Mouse (Mus musculus) cerebellum, adult 9-10 months (tissue): ENCODE data around the gene Paxx.
"Not testable (repeated sequence)": the region's sequence is repeated elsewhere in the genome, so short reads cannot be mapped to it uniquely, and the experiment has no call there.

Experiments
- DNase-seq: peaks from one replicate; pipeline ENCODE4 v3.0.0; 2022

The Paxx gene

DNA sequence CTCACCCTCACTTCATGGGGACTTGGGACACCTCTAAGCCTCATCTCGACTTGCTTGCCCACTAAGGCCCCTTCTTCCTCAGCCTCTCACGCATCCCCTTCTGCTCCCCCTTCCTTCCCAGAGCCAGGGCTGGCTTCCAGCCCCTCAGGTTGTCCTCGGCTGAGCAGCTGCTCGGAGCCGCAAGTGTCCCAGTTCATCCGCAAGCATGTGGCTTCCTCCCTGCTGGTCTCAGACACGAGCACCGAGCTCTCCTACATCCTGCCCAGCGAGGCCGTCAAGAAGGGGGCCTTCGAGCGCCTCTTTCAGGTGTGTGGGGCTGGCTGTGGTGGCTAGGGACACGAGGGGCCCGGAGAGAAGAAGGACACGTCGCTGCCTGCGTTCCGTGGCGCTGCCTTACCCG, 19.8 kb downstream of the Paxx start:
- peak; percentile 55 for DNase-seq

DNA sequence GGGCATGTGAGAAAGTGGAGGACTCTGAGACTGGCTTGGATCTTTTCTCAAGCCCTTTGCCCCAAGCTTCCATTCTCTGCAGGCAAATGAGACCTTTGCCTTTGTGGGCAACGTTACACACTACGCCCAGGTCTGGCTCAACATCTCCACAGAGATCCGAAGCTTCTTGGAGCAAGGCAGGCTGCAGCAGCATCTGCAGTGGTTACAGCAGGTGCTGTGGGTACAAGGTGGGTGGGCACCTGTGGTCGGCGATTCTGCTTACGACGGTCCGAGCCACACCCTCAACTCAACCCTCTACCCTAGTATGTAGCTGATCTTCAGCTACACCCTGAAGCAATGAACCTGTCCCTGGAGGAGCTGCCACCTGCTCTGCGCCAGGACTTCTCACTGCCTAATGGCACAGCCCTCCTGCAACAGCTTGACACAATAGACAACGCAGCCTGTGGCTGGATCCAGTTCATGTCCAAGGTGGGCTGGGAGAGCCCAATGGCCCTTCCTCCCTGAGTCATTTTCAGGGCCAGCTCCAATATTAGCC, 24.5 kb downstream of the Paxx start:
- DNase-seq, result no peak

DNA sequence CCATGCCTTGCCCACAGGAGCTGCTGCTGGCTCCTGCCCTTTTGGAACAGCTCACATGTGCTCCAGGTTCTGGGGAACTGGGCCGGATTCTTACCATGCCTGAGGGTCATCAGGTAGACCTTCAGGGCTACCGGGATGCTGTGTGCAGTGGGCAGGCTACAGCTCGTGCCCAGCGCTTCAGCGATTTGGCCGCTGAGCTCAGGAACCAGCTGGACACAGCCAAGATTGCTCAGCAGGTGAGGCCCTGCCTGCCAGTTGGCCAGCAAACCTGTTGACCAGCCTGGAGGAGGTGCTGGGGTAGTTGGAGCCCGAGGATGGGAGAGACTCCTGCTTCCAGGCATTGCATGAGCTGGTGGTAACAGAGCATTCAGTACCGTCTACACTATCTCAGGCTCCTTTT, 26.6 kb downstream of the Paxx start:
- DNase-seq, result peak; percentile 97

DNA sequence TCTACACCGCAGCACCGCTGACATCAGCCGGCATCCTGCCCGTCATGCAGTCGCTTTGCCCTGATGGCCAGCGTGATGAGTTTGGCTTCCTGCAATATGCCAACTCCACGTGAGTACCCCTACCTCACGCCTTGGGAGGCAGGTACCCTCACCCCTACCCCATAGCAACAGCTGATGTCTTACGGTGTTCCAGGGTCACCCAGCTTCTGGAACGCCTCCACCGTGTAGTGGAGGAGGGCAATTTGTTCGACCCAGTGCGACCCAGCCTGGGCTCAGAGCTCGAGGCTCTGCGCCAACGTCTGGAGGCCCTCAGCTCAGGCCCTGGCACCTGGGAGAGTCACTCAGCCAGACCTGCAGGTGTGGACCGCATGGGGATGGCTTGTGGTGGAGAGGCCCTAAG, 27.8 kb downstream of the Paxx start:
- no peak for DNase-seq

DNA sequence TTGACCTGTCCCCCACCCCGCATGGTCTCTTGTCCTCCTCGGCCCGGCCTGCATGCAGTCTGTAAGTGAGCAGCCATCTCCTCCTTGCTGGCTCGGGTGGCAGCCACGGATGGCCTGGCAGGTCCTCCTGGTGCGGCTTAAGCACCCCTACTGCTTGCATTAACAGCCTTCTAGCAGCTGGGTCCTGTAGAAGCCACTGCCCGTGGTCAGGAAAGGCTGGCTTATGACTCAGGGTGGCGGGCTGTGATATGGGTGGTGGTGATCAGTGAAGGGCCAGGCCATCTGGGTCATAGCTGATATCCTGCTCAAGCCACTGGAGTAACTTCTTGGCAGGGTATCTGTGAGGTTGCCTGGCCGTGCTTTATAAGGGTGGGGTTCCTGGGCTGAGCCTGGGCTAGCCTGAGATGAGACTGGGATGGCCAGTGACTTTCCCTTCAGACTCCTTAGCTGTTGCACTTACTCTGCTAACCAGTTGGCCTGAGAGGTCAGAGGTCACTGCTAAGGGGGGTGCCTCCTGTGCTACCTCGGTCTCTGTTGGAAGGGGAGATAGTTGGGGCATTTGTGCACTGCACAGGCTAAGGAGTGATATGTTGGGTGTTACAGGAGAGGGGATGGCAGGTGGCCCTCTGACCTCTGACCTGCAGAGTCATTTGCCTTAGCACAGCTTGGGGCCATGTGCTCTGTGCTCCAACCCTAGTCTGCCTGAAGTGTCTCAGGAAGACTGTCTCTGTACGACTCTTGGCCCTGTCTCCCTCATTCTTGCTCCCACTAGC, 28.4 kb downstream of the Paxx start:
- peak; percentile 63 for DNase-seq

DNA sequence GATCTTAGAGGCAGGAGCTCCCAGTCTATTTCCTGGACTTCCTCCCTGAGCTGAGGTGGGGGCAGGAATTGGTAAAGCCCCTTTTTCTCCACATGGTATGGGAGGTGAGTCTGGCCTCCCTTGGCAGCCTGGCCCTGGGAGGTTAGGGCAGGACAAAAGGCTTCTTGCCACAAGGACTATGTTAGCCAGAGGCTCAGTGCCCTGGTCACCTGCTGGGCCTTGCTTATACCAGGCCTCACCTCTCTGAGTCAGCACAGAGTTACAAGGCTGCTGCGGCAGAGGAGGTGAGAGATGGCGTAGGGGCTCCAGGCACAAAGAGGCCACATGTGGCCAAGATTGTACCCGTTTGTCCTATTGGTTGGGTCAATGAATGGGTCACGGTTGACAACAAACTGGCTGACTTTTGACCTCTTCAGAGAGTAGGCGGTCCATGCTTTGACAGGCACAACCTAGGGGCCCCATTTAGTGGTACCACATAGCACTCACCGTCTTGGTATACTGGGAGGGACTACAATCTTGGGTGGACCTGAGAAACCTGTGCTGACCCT, 29.5 kb downstream of the Paxx start:
- no peak for DNase-seq

DNA sequence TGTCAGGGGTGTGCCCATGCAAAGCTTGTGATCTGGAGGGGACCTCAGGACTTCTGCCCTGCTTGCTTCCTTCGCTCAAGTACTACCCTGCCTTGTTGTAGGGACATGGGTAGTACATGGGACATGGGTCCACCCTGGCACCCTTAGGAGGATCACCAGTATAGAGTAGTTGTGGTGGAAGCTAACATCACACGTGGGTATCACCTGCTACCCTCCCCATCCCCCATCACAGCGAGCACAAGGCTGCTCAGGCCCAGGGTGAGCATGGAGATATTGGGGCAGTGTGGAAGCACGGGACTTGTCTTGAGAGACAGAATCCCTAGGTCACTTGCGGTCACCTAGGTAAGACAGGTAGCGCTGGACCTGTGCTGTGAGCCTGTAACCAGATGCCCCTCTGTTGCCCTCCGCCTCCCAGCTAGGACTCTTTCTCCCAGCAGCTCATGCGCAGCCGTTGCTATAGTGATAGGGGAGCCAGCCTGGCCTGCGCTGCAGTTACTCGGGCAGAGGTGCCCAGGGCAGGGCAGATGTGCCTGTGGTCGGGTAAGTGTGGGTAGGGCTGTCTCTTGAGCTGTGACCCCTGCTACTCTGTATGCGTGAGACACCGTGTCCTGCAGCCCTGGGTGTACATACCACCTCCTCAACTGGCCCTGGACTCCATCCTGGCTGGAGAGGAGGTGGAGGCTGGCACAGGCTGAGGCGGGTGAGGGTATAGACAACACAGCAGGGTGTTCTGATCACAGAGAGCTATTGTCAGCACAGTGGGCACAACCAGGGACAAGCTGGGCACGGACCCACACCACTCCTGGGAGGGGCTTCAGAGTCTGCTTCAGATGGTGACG, 30.3 kb downstream of the Paxx start:
- DNase-seq, result peak; percentile 73

DNA sequence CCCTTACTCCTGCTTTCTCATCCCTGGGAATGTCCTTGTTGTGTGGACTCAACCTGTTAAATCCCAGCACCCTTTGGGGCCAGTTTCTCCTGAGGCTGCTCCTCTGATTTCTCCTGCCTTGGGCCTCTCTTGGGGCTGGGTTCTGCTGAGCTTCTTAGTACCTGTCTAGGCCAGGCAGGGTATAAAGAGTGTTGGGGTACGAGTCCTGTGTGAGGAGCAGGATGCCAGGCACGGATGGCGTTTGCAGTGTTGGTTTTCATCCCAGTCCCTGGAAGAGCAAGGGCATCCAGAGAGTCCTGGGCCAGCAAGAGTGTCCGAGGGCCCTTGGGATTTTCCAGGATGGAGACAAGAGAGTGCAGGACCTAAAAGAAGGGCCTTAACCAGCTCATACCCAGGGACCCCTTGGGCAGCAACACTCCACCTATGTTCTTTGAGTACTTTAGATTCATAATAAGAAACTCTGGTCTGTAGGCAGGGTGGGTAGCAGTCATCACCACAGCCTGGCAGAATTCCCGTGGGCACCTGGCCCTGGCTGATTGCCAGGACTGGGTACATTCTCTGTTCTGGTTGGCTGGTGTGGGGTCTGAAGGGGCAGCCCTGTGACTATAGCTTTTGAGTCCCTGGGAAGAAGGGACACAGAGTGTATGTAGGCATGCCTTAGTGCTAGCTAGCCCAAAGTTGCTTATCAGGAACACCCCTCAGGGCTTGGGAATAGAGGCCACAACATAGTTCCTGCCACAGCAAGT, 31.3 kb downstream of the Paxx start:
- peak; percentile 85 for DNase-seq

DNA sequence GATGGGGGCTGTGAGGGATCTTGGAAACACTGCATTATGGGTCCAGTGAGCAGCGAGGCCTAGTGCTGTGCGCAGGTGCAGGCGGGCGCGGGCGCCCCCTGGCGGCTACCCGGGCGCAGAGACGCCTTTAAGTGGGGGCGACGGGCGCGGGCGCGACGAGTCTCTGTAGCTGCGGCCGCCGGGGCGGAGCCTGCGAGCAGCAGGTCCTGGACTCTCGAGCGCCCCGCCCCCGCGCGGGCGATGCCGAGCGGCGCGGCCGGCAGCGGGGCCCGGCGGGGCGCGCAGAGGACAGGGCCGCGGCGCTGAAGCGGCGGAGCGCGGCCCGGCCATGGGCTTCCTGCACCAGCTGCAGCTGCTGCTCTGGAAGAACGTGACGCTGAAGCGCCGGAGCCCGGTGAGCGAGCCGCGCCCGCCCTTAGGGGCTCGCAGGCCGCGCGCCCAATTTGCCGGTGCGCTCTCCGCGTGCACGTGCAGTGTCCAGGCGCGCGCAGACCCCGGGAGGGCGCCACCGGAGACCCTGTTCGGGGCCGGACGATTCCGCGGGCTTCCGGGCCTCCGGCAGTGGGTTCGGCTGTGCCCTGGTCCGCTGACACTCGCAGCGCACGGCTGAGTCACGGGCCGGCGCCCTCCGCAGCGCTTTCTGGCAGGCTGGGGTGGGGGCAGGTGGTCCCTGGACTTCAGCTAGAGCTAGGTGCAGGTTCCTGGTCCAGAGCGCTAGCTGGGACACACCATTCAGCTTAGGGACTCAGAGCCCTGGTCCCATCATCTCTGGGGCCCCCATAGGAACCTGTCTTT, 32.3 kb downstream of the Paxx start, which contains the start of gene Abca2:
Gene Abca2 (plus strand): TSS at position 262 of the 795 bp plus-strand sequence.
- peak; percentile 98 for DNase-seq

DNA sequence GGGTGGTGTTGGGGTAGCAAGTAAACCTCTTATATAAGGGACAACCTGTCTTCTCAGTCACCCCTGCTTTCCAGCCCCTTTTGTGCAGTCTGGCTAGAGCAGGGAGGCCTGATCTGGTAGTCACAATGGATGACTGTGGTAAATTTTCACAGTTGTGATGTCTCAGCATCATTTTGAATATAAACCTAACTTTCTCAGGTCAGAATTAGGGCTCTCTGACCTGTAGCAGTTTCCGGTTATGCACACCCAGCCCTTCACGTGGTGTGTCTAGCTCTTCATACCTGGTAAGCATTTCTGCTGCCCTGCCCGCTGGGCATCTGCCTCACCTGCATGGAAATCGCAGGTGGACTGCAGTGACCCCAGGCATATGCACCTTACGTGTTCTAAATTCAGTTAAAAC, 33.6 kb downstream of the Paxx start:
- DNase-seq, result no peak

DNA sequence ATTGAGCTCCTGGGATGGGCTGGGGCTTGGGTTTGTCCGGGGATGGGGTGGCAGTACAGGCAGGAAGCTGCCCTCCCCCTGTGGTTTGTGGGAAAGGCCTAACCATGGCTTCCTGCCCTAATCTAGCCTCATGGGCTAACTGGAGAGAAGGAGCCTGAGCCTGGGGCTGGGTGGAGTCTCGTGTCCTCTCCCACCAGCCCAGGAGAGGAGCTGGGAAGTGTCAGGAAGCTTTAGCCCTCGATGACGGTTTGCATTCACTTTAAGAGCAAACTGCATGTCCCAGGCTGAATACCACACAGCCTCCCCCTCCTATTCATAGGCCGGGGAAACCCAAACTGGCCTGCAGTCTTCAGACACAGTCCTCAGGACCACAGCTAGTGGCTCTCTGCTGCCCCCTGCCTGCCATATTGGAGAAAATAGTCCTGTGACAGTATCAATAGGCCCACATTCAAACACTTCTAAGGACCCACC, 34.1 kb downstream of the Paxx start:
- peak; percentile 84 for DNase-seq

DNA sequence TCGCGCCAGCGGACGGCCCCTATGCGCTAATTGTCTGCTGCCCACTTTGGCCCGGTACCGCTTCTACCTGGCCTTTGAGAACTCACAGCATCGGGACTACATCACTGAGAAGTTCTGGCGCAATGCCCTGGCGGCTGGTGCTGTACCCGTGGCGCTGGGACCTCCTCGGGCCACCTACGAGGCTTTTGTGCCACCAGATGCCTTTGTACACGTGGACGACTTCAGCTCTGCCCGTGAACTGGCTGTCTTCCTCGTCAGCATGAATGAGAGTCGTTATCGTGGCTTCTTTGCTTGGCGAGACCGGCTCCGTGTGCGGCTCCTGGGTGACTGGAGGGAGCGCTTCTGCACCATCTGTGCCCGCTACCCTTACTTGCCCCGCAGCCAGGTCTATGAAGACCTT, 35.4 kb downstream of the Paxx start:
- peak; percentile 68 for DNase-seq

DNA sequence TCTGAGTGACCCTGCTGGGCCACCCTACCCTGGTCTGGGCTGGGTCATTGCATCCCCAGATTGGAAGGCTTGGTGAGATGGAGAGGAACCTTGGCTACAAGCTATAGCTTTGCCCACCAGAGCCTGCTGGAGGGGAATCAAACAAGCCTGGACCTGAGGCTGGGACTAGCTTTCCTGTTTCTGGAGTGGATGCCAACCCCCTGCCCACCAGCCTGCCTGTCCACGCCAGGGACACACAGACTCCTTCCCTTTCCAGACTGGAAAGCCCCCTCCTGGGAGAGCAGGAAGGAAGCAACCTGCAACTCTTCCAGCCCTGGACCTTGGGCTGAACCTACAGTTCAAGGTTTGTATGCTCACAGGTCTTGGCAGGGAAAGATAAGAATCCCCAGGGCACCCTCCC, 37.3 kb downstream of the Paxx start:
- no peak for DNase-seq

DNA sequence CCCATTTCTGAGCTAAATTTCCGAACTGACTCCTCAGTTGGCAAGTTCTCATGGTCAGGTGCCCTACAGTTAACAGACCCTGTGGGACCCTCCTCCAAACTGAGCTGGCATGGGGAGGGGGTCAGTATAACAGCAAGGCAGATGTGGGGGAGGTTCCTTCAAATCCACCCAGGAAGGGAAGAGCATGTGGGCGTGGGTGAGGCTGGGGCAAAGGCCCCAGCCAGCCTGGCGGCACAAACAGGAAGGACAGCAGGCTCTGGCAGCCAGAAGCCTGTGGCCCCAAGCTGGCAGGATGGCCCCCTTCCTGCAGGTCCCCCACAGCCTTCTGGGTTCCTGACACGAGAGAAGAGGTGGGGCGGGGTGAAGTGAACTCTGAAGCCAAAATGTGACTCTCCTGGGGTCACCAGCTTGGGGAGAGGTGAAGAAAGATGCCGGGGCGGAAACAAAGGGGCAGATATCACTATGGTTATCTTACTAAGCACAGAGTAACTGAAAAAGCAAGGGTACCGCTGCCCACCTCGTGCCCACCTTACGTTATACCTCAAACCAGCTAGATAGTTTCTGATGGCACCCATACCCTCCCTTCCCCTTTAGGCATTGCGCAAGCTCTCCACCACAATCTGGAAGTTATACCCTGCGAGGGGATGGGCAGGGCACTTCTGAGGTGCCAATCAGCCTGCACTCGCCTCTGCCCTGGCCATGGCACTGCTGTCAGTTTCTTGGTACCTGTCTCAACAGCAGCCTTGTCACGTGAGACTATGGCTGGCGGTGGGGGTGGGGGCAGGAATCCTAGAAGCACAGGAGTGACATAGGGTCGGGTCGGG, 38.1 kb downstream of the Paxx start, which contains the start of gene Fut7:
Gene Fut7 (plus strand): TSS at position 681 of the 824 bp plus-strand sequence.
- peak; percentile 55 for DNase-seq

DNA sequence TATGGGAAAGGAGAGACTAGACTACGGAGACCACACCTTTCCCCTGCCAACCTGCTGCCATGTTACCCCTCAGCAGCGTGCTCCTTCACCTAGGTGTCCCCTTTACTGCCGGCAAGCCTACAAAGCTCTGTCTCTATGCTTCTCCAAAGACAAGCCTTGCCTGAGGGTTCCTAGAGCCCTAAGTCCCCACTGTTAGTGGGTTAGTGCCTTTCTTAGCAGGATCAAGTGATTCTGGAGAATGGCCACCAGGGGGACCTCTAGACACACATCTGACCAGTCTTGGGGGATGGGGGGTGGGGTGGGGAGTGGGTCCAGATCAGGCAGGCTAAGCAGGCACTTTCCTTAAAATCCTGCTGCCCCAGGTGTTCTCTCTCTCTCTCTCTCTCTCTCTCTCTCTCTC, 39.0 kb downstream of the Paxx start:
- DNase-seq, result peak; percentile 67

DNA sequence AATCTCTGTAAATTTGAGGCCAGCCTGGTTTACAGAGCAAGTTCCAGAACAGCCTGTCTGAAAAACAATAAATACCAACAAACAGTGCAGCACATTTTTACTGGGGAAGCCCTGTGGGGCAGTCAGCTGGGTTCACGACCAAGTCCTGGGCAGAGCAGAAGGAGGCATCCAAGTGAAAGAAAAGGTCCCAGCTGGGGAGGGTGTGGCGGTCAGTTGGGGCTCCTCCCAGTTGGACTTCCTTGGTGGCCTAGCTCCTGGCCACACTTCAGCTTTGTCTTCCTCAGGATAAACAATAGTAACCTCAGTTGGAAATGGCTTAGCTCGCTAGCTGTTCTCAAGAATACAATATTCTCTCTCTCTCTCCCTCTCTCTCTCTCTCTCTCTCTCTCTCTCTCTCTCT, 43.5 kb downstream of the Paxx start:
- no peak for DNase-seq

DNA sequence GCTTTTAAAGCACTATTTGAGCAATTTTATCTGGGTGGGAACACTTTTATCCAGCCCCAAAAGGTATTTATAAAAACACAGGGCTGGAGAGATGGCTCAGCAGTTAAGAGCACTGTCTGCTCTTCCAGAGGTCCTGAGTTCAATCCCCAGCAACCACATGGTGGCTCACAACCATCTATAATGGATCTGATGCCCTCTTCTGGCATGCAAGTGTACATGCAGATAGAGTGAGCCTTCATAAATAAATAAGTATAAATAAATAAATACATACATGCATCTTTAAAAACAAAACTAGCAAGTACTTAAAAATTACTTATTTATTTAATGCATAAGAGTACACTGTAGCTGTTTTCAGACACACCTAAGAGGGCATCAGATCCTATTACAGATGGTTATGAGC, 47.5 kb downstream of the Paxx start:
- DNase-seq, result not testable (repeated sequence)

DNA sequence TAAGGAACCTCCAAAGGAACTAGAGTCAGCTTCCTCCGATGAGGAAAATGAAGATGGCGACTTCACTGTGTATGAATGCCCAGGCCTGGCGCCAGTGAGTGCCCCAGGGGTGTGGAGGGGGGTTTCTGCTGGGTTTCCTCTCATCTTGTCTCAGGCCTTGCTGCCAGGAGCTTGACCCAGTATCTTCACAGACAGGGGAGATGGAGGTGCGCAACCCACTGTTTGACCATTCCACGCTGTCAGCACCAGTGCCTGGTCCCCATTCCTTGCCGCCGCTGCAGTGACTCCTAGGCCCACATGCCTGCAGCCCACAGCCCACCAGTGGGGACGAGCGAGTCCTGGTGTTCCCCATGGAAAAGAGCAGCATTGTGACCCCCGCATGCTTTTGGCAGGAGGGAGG, 52.0 kb downstream of the Paxx start:
- DNase-seq, result no peak
